Mouse (Mus musculus) regulatory T cell (primary cell): ENCODE measurements around the gene Gm20388.

ENCODE experiments used
- in situ Hi-C: fragments of 300-600 bp; cut with MboI, MseI; formaldehyde crosslinking; loops from one replicate; pipeline ENCODE4 v1.15.1; 2025; ENCODE audit warnings: high pct_unique_total_duplicates

The Gm20388 gene

GRCm38 (mm10) chr8:121079944-121080343 is 1169.3 kb downstream of the Gm20388 start:
- in situ Hi-C loops = loop anchor here (25.0 kb wide), 1 partner anchor 443 kb away; the partner anchor contains the start of gene 1190005I06Rik

GRCm38 (mm10) chr8:121080361-121081090 is 1169.9 kb downstream of the Gm20388 start:
- in situ Hi-C loops = loop anchor here (25.0 kb wide), 1 partner anchor 443 kb away; the partner anchor contains the start of gene 1190005I06Rik

- in situ Hi-C loops = loop anchor here (25.0 kb wide), 1 partner anchor 444 kb away; the partner anchor contains the start of gene 1190005I06Rik
Observed at GRCm38 (mm10) chr8:121081398-121081797, 1170.8 kb downstream of the Gm20388 start.

GRCm38 (mm10) chr8:121082218-121083092 is 1171.8 kb downstream of the Gm20388 start:
- in situ Hi-C loops = loop anchor here (25.0 kb wide), 1 partner anchor 445 kb away; the partner anchor contains the start of gene 1190005I06Rik

GRCm38 (mm10) chr8:121083093-121083935 is 1172.7 kb downstream of the Gm20388 start:
- in situ Hi-C loops = loop anchor here (25.0 kb wide), 1 partner anchor 446 kb away; the partner anchor contains the start of gene 1190005I06Rik

GRCm38 (mm10) chr8:121083936-121084209 is 1173.2 kb downstream of the Gm20388 start:
- in situ Hi-C loops = loop anchor here (25.0 kb wide), 1 partner anchor 447 kb away; the partner anchor contains the start of gene 1190005I06Rik

- in situ Hi-C loops = loop anchor here (25.0 kb wide), 1 partner anchor 447 kb away; the partner anchor contains the start of gene 1190005I06Rik
Observed at GRCm38 (mm10) chr8:121084210-121084951, 1173.7 kb downstream of the Gm20388 start, which contains the start of gene Foxf1. TSS of gene Foxf1 (plus strand) at chr8:121084386.

GRCm38 (mm10) chr8:121085011-121085410 is 1174.4 kb downstream of the Gm20388 start:
- in situ Hi-C loops = loop anchor here (25.0 kb wide), 1 partner anchor 448 kb away; the partner anchor contains the start of gene 1190005I06Rik

- in situ Hi-C loops = loop anchor here (25.0 kb wide), 1 partner anchor 448 kb away; the partner anchor contains the start of gene 1190005I06Rik
Observed at GRCm38 (mm10) chr8:121085561-121085960, 1174.9 kb downstream of the Gm20388 start.

- in situ Hi-C loops = loop anchor here (25.0 kb wide), 1 partner anchor 449 kb away; the partner anchor contains the start of gene 1190005I06Rik
Observed at GRCm38 (mm10) chr8:121086004-121086900, 1175.6 kb downstream of the Gm20388 start.

GRCm38 (mm10) chr8:121088281-121088680 is 1177.6 kb downstream of the Gm20388 start:
- in situ Hi-C loops = loop anchor here (25.0 kb wide), 1 partner anchor 451 kb away; the partner anchor contains the start of gene 1190005I06Rik

- in situ Hi-C loops = loop anchor here (25.0 kb wide), 1 partner anchor 452 kb away; the partner anchor contains the start of gene 1190005I06Rik
Observed at GRCm38 (mm10) chr8:121088871-121089630, 1178.4 kb downstream of the Gm20388 start.

GRCm38 (mm10) chr8:121089631-121090380 is 1179.2 kb downstream of the Gm20388 start:
- in situ Hi-C loops = loop anchor here (5.0 to 25.0 kb wide), 3 partner anchors 113 to 453 kb away; partner anchors contain the start of gene 1190005I06Rik

- in situ Hi-C loops = loop anchor here (5.0 to 25.0 kb wide), 3 partner anchors 113 to 453 kb away; partner anchors contain the start of gene 1190005I06Rik
Observed at GRCm38 (mm10) chr8:121090716-121091115, 1180.1 kb downstream of the Gm20388 start.

- in situ Hi-C loops = loop anchor here (5.0 to 25.0 kb wide), 3 partner anchors 115 to 455 kb away; partner anchors contain the start of gene 1190005I06Rik
Observed at GRCm38 (mm10) chr8:121092141-121092540, 1181.5 kb downstream of the Gm20388 start.

GRCm38 (mm10) chr8:121092627-121093026 is 1182.0 kb downstream of the Gm20388 start:
- in situ Hi-C loops = loop anchor here (5.0 to 25.0 kb wide), 3 partner anchors 115 to 455 kb away; partner anchors contain the start of gene 1190005I06Rik

GRCm38 (mm10) chr8:121093496-121093895 is 1182.9 kb downstream of the Gm20388 start:
- in situ Hi-C loops = loop anchor here (5.0 to 25.0 kb wide), 3 partner anchors 116 to 456 kb away; partner anchors contain the start of gene 1190005I06Rik
